Mouse (Mus musculus) heart, adult 2 months (tissue): ENCODE measurements around the gene Prdm16. TPM values are rescaled to one million over a fixed set of nuclear protein-coding genes. Genes with fewer than 3 reads are reported as not detected.

ENCODE experiments used
- DNase-seq, 2 experiments: peaks; one replicate each; pipeline ENCODE4 v3.0.0; 2021
- H3K27ac ChIP-seq: fragments of 200-600 bp; 2 replicates; pipeline ENCODE4 v1.8.1; 2022
- H3K27me3 ChIP-seq: fragments of 200-500 bp; 2 replicates; pipeline ENCODE4 v1.6.1; 2012; ENCODE audit warnings: mild to moderate bottlenecking, low read length, inconsistent platforms, mixed read lengths; ENCODE audit not compliant: control insufficient read depth, insufficient read depth
- H3K36me3 ChIP-seq: fragments of 200-500 bp; 2 replicates; pipeline ENCODE4 v1.6.1; 2012; ENCODE audit warnings: low read length, inconsistent platforms; ENCODE audit not compliant: control insufficient read depth, insufficient read depth
- H3K4me1 ChIP-seq: fragments of 200-500 bp; 2 replicates; pipeline ENCODE4 v1.6.1; 2011; ENCODE audit warnings: low read length; ENCODE audit not compliant: control insufficient read depth, insufficient read depth
- H3K4me3 ChIP-seq: fragments of 200-600 bp; 2 replicates; pipeline ENCODE4 v1.8.1; 2022
- H3K79me2 ChIP-seq: fragments of 200-500 bp; replicated peaks from 2 replicates; pipeline ENCODE4 v1.6.1; 2012; ENCODE audit warnings: mild to moderate bottlenecking, inconsistent platforms, low read length, moderate library complexity, mixed read lengths; ENCODE audit not compliant: control insufficient read depth, insufficient read depth
- H3K9ac ChIP-seq: fragments of 200-500 bp; 2 replicates; pipeline ENCODE4 v1.6.1; 2012; ENCODE audit warnings: low read depth, mild to moderate bottlenecking, control low read depth, inconsistent platforms, low read length, mixed read lengths
- CTCF ChIP-seq: fragments of 200-600 bp; IDR thresholded peaks from 2 replicates; pipeline ENCODE4 v1.8.1; 2022; ENCODE audit warnings: antibody characterized with exemption, mild to moderate bottlenecking, moderate library complexity
- EP300 ChIP-seq: fragments of 200-500 bp; IDR thresholded peaks from 2 replicates; pipeline ENCODE4 v1.6.1; 2011; ENCODE audit warnings: low read depth, low read length, control low read depth; ENCODE audit not compliant: insufficient read depth
- POLR2A ChIP-seq: fragments of 200-500 bp; IDR thresholded peaks from 2 replicates; pipeline ENCODE4 v1.6.1; 2011; ENCODE audit warnings: mild to moderate bottlenecking, low read depth, low read length, control low read depth; ENCODE audit not compliant: insufficient read depth
- WGBS: fragments of 180-500 bp; shearing (Covaris S2); methylation state at CpG from one replicate; pipeline ENCODE4 v1.1.7; 2018; 5-methylcytosine and 5-hydroxymethylcytosine counted together
- intact Hi-C: fragments of 180-260 bp; cut with DNase I; formaldehyde crosslinking; loops from one replicate; pipeline ENCODE4 v1.15.1; 2025
- polyA plus RNA-seq: library from polyadenylated mRNA; depleted of rRNA; stranded (reverse); fragments of >200 nt; gene quantifications from 2 replicates; pipeline ENCODE4 v1.2.3, GENCODE M21; 2012
- total RNA-seq, 2 experiments: library from RNA; stranded (reverse); gene quantifications; 2 replicates each; pipeline ENCODE4 v1.2.3; 2021

Gene Prdm16
- total and polyA plus RNA-seq, 3 experiments = 7.6 to 18.1 (median 16.8) TPM

DNA sequence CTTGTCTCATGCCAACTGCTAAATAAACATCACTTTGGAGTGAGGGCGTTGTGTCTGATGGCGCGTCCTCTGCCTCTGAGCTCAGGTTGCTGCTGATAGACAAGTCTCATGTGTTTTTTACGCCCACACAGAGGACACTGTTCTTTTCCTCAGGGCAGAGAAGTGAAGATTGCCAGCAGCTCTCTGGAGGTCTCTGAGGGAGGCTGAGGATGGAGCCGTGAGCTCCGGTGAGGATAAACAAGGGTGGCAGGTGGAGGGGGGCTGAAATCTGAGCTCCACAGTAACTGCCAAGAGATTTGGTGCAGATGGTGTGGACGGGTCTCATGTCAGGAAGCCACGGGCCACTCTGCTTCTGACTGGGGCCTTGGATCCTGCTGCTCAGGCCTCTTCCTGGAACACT is 249.9 kb downstream of the Prdm16 start:
- Histone ChIP-seq H3K27ac (no peak overlapping the region), H3K4me3 (no peak overlapping the region), H3K79me2 (no peaks in the 10 kb centered on the region), H3K27me3 (no peaks in the 10 kb centered on the region), H3K9ac (no peak overlapping the region), H3K4me1 (no peaks in the 10 kb centered on the region), H3K36me3 (no peaks in the 10 kb centered on the region)
- TF ChIP-seq EP300 = no peak
- TF ChIP-seq POLR2A = no peak
- TF ChIP-seq CTCF = no peak
- intact Hi-C loops = no loop called here
- no peak for DNase-seq
- WGBS = 51% methylated on average over 8 of the region's 8 CpGs

- H3K79me2 ChIP-seq = no peaks in the 10 kb centered on the region
- H3K4me1 ChIP-seq = no peaks in the 10 kb centered on the region
- H3K9ac ChIP-seq = no peak overlapping the region
- no peak overlapping the region for H3K27ac ChIP-seq
- H3K27me3 ChIP-seq = no peaks in the 10 kb centered on the region
- intact Hi-C loops = no loop called here
- no peak overlapping the region for H3K4me3 ChIP-seq
- WGBS = 44% methylated on average over 2 of the region's 2 CpGs
- H3K36me3 ChIP-seq = no peaks in the 10 kb centered on the region
- no peak for DNase-seq
- no peak for TF ChIP-seq CTCF
- TF ChIP-seq POLR2A = no peak
- TF ChIP-seq EP300 = no peak
Observed at GRCm38 (mm10) chr4:154385918-154386317, 250.8 kb downstream of the Prdm16 start.

- no peak for TF ChIP-seq CTCF
- no peak for TF ChIP-seq EP300
- TF ChIP-seq POLR2A = no peak
- H3K9ac ChIP-seq = no peak overlapping the region
- 56% methylated on average over 8 of the region's 8 CpGs for WGBS
- H3K27ac ChIP-seq = no peak overlapping the region
- H3K27me3 ChIP-seq = no peaks in the 10 kb centered on the region
- no peaks in the 10 kb centered on the region for H3K36me3 ChIP-seq
- DNase-seq = no peak
- intact Hi-C loops = no loop called here
- H3K4me1 ChIP-seq = no peaks in the 10 kb centered on the region
- H3K4me3 ChIP-seq = no peak overlapping the region
- H3K79me2 ChIP-seq = no peaks in the 10 kb centered on the region
Observed at GRCm38 (mm10) chr4:154385208-154385607, 251.5 kb downstream of the Prdm16 start.

- no peaks in the 10 kb centered on the region for H3K27me3 ChIP-seq
Observed at GRCm38 (mm10) chr4:154378876-154379275, 257.8 kb downstream of the Prdm16 start.

GRCm38 (mm10) chr4:154375939-154376625 is 260.6 kb downstream of the Prdm16 start:
- WGBS = 75% methylated on average over 10 of the region's 10 CpGs
- H3K27me3 ChIP-seq = no peaks in the 10 kb centered on the region
- no peak for TF ChIP-seq CTCF
- no peak for TF ChIP-seq POLR2A
- TF ChIP-seq EP300 = no peak
- no peaks in the 10 kb centered on the region; the same call in 1 of the 2 replicates for H3K4me1 ChIP-seq
- DNase-seq = no peak
- intact Hi-C loops = no loop called here
- H3K4me3 ChIP-seq = no peak overlapping the region
- no peak overlapping the region for H3K27ac ChIP-seq
- H3K36me3 ChIP-seq = no peaks in the 10 kb centered on the region
- no peak overlapping the region for H3K9ac ChIP-seq
- H3K79me2 ChIP-seq = no peaks in the 10 kb centered on the region

More at GRCm38 (mm10) chr4:154378876-154379275, 257.8 kb downstream of the Prdm16 start:
- H3K36me3 ChIP-seq = no peaks in the 10 kb centered on the region
- 87% methylated on average over 2 of the region's 2 CpGs for WGBS
- no peaks in the 10 kb centered on the region for H3K4me1 ChIP-seq
- TF ChIP-seq CTCF (no peak), EP300 (no peak), POLR2A (no peak)
- no peak for DNase-seq
- no peak overlapping the region for H3K4me3 ChIP-seq
- no peak overlapping the region for H3K27ac ChIP-seq
- intact Hi-C loops = no loop called here
- H3K9ac ChIP-seq = no peak overlapping the region
- no peaks in the 10 kb centered on the region for H3K79me2 ChIP-seq

DNA sequence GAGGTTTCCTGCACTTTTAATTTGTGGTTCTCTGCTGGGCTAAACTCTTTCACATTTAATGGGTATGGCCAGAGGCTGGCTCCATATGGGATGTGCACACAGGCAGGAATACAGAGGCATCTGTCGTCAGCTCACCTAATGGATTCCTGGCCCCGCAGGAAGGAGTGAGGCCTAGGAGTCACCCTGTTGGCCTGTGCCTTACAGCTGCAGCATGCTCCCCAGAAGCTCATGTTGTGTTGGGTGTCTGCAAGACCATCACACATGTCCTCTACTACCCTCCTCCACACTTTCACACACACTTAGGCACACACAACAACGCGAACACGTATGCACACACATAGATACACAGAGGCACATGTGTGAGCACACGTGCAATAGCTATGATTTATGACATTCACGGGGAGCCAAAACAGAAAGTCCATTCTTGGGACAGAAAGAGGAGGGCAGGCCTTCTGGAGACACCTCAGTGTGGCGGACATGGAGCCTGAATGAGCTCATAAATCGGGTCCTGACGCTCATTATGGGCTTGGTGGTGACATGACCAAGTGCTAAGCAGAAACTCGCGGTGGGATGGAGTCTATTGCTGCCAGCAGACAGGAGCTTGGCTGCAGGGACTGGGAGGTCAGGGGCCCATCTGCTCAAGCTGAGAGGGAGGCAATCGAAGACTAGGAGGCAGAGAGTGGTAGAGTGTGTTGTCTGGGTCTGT is 265.0 kb downstream of the Prdm16 start:
- no peaks in the 10 kb centered on the region for H3K79me2 ChIP-seq

More for the DNA sequence above, 265.0 kb downstream of the Prdm16 start:
- no peaks in the 10 kb centered on the region for H3K36me3 ChIP-seq
- H3K9ac ChIP-seq = no peak overlapping the region
- no peaks in the 10 kb centered on the region for H3K27me3 ChIP-seq
- no peak for TF ChIP-seq EP300
- no peak for TF ChIP-seq POLR2A
- TF ChIP-seq CTCF = no peak
- H3K27ac ChIP-seq = no peak overlapping the region
- no peaks in the 10 kb centered on the region; the same call in 1 of the 2 replicates for H3K4me1 ChIP-seq
- H3K4me3 ChIP-seq = no peak overlapping the region
- WGBS = 70% methylated on average over 13 of the region's 13 CpGs
- no peak for DNase-seq
- intact Hi-C loops = no loop called here
